Mouse (Mus musculus): Measurements from ENCODE around the gene Gba.
"Not testable (repeated sequence)": the region's sequence is repeated elsewhere in the genome, so short reads cannot be mapped to it uniquely, and the experiment has no call there.

Gba gene

GRCm38 (mm10) chr3:89202253-89203141 is at the start of gene Gba:
Gba (plus strand) TSS chr3:89202928.
- peak; percentile 94 for DNase-seq

- DNase-seq = no peak
Observed at GRCm38 (mm10) chr3:89156951-89157350, 45.8 kb upstream of the Gba start.

- DNase-seq = no peak
Observed at GRCm38 (mm10) chr3:89158651-89159050, 44.1 kb upstream of the Gba start.

- peak; percentile 71 for DNase-seq
Observed at GRCm38 (mm10) chr3:89159211-89159610, 43.5 kb upstream of the Gba start.

- DNase-seq = peak; percentile 93
Observed at GRCm38 (mm10) chr3:89159616-89160344, 42.9 kb upstream of the Gba start, which contains the start of gene Hcn3. Hcn3 (minus strand) TSS chr3:89160196.

- not testable (repeated sequence) for DNase-seq
Observed at GRCm38 (mm10) chr3:89161207-89161606, 41.5 kb upstream of the Gba start.

GRCm38 (mm10) chr3:89161786-89162185 is 40.9 kb upstream of the Gba start:
- DNase-seq = no peak

GRCm38 (mm10) chr3:89163123-89163522 is 39.6 kb upstream of the Gba start:
- DNase-seq = no peak

- DNase-seq = no peak
Observed at GRCm38 (mm10) chr3:89163643-89164245, 39.0 kb upstream of the Gba start.

- peak; percentile 96 for DNase-seq
Observed at GRCm38 (mm10) chr3:89164506-89165267, 38.0 kb upstream of the Gba start, which contains the start of gene Clk2. Clk2 (plus strand) TSS chr3:89164795.

- no peak for DNase-seq
Observed at GRCm38 (mm10) chr3:89165268-89165870, 37.4 kb upstream of the Gba start.

GRCm38 (mm10) chr3:89166945-89167344 is 35.8 kb upstream of the Gba start:
- DNase-seq = no peak

GRCm38 (mm10) chr3:89174844-89175243 is 27.9 kb upstream of the Gba start:
- DNase-seq = no peak

GRCm38 (mm10) chr3:89175544-89175943 is 27.2 kb upstream of the Gba start:
- DNase-seq = no peak

GRCm38 (mm10) chr3:89176421-89176820 is 26.3 kb upstream of the Gba start:
- no peak for DNase-seq

- peak; percentile 99 for DNase-seq
Observed at GRCm38 (mm10) chr3:89177242-89178106, 25.3 kb upstream of the Gba start, which contains the start of gene Scamp3. Scamp3 (plus strand) TSS chr3:89177473.

- no peak for DNase-seq
Observed at GRCm38 (mm10) chr3:89178107-89178385, 24.7 kb upstream of the Gba start.

- DNase-seq = no peak
Observed at GRCm38 (mm10) chr3:89179056-89179455, 23.7 kb upstream of the Gba start.

GRCm38 (mm10) chr3:89181749-89182500 is 20.8 kb upstream of the Gba start:
- no peak for DNase-seq

- no peak for DNase-seq
Observed at GRCm38 (mm10) chr3:89182531-89183057, 20.1 kb upstream of the Gba start.

Measured in retina, postnatal 1 day (tissue).